Mouse (Mus musculus) embryo, embryonic 11 days (tissue): Measurements from ENCODE around the gene Itgav.
"Not testable (repeated sequence)": the region's sequence is repeated elsewhere in the genome, so short reads cannot be mapped to it uniquely, and the experiment has no call there.

ENCODE experiments used
- DNase-seq: peaks from one replicate; pipeline ENCODE4 v3.0.0-alpha.2; 2015

The Itgav gene

GRCm38 (mm10) chr2:83723921-83724826 is at the start of gene Itgav:
TSS of gene Itgav (plus strand) at chr2:83724397.
- peak; percentile 91 for DNase-seq

DNA sequence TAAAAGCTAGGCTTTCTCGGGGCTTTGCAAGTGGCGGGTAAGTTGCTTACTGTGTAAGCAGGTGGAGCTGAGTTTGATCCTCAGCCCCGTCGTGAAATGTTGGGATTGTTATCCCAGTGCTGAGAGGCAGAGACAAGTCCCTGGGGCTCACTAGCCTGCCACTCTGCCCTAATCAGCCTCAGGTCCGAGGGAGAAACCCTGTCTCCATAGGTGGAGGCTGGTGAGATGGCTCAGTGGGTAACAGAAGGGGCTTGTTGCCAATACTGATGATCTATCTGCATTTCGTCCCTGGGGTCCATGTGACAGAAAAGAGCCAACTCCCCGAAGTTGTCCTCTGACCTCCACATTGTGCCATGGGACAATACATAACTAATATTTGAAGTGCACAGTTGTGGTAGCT is 49.8 kb upstream of the Itgav start:
- no peak for DNase-seq

DNA sequence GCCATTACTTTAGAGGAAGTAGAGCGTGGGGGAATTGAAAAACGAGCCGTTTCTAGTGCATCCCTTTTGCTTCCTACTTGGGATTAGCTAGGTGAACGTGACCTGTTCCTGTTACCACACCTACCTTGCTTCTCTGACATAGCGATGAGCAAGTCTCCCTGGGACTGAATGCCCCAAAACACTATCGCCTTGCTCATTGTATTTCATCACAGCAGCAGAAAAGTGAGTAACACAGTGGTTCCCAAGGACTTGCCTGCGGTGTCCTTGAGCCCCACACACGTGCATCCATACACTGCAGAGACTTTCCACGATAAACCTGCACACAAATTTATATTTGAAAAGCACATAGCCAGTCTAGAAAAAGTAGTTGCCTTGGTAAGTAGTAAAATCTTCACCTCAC is 49.3 kb upstream of the Itgav start:
- DNase-seq = no peak

- DNase-seq = peak; percentile 14
These were observed 48.5 kb upstream of the Itgav start for GRCm38 (mm10) chr2:83675681-83676080.

DNA sequence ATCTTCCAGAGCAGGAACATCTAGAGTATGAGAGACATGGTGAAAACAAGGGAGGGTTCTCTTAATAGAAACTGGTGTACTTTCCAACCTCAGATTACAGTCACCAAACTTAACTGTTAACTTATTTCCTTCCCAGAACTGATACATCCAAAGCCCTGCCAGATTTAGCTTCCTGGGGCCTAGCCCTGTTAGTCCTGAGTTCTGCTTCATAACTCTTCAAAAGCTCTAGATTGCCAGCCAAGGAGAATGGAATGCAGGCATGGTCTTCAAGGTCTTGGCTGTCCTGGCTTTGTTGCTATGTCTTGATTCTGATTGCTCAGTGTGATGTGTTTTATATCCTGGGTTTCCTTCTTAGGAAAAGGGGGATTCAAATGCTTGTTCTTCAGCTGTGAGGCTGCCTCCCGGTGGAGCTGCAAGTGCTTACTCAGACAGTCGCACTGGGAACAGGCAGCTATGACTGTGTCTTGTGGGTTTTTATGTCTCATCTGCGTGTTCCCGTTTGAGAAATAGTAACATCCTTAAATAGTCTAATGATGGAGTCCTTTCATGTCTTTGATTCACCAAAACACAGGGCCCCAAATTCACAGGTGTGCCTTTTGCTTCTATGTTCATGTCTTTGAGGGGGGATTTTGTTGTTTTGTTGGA is 47.8 kb upstream of the Itgav start:
- no peak for DNase-seq

GRCm38 (mm10) chr2:83681332-83681731 is 42.9 kb upstream of the Itgav start:
- DNase-seq = no peak

DNA sequence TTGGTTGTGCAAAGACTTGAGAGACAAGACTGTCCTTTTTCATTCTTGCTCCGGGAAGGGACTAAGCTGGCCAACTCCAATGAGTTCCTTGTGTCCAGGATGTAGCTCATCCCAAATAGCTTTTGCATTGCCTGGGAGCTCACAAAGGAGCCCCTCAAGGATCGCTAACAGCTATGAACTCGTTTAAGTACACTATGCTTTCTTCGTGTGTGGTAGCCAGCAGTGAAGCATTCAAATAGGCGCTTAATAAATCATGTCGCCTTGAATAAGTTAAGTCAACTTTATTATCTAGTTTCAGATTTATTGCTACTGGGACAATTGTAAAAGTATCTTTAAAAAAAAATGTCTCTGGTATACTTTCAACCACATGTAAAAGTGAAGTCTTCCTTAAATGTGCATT is 42.4 kb upstream of the Itgav start:
- DNase-seq = peak; percentile 61

DNA sequence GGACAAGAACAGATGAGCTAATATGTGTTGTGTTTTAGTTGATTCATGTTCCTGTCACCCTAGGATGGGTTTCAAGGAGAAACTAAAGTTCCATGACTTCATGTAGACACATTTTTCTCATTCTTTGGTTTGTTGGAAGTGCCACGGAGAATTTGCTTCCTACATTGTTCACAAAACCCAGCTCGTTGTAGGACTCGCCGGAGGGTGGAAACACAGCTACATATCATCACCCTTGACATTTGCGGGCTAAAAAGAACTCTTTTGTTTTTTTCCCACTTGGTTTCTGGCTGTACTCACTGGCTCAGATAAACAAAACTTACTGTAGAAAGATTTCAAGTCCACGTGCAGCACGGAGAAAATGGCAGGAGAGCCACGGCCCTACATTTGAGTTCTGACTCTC is 41.9 kb upstream of the Itgav start:
- DNase-seq = no peak

DNA sequence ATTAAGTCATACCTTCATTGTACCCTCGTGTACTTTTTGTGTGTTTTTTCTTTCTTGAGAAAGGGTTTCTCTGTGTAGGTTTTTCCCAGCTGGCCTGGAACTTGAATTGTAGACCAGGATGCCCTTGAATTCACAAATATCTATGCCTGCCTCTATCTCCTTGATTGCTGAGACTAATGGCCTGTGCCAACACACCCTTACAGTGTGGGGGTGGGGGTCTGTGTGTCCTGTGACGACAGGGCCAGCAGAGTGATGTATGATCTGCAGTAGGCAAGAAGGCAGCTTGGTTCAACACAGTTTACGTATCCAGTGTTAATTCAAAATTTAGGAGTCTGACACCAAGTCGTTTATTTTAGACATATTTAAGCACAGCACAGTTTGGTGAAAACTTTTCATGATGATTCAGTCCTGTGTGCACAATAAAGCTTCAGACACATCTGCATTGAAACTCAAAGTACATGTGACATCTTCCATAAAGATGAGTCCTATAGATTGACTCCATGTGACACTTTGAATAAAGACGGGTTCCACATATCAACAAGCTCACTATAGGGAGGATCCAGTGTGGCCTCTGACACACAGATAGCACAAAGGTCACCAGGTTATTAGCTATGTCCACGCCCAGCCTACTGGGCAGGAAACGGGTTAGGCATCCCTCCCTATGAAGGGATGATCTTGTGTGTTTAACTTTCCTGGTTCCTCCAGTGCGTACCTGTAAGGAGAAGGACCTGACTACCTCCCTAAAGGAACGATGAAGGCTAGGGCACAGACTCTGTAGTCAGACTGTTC is 40.3 kb upstream of the Itgav start:
- DNase-seq = no peak

DNA sequence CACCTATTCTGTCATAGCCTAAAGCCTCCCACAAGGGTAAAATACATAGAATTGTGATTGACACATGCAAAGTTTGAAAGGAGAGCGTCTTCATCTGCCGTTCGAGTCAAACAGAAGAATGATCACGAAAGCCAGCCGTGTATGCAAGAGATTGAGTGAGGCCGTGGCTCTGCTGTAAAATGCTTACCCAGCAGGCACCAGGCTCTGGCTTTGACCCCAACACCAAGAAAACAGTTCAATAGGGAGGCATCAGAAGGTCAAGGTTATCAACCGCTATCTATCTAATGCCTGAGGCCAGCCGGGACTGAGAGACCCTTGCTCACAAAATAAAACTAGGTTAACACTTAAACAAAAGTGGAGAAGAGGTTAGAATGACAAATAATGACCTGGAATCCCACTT is 39.5 kb upstream of the Itgav start:
- DNase-seq = no peak

DNA sequence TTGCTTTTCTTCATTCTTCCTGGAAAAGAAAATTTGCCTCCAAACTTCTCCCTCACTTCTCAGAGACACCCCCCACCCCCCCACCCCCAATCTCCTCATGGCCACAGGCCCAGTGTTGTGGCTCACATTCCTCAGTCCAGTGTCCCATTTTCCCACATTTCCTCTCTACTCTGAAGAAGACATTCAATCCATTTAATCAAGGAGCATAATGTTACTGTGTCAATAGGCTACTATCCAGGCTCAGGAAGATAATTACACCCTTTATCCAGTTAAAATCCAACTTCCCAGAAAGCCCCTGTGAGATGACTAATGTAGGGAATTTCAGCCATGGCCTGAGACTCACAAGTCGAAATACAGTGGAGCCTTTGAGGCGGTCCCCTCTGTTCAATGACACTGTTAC is 33.8 kb upstream of the Itgav start:
- DNase-seq = no peak

DNA sequence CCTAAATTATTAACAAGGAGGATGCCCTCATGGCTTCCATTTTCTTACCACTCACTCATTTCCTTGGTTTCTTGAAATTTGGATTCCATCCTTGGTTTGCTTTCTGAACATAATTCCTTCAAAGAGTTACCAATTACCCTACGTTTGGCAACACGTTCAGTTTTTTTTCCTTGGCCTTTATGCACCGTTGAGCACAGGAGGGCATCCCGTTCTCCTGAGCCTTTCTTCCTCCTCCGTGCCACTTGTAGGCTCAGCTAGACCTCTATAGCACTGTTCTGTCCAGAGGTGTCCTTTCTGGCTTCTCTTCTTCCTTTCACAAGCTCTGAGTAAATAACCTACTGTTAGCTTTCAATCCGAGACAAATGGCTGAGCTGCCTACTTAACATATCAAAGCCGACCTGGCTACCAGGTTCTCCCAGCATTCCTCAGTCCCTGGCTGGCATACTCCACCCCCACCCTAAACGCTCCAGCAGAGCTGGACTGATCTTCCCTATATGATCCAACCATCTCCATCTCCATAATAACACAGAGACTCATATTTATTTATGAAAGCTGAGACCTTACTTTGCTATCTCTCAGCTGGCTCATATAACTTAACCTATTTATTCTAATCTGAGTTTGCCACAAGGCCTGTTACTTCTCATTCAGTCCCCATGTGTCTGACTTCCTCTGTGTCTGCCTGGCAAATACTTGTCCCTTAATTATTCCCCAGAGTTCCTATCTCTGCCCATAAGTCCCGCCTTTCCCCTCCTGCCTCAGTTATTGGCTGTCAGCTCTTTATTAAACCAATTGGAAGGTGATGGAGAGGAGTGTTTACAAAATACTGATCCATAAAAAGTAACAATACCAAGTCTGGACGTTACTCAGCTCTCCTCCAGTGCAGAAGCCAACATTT is 31.3 kb upstream of the Itgav start:
- DNase-seq = no peak

DNA sequence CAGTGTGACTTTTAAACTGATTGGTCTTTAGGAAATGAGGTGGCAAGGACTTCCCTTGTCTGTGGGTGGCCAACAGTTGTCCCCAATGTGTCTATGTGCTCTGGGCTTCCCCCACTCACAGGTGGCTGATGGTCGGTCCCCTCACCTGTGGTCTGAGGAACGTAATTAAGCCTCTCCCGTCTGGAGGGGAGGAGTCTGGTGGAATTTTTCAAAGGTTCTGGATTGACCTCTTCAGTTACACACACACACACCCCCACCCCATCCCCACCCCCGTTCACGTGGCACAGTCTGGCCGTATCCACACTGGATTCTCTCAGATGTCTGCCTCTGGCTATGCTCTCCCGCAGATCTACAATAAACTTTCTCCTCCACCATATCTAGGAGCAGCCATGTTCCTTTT is 30.1 kb upstream of the Itgav start:
- no peak for DNase-seq

DNA sequence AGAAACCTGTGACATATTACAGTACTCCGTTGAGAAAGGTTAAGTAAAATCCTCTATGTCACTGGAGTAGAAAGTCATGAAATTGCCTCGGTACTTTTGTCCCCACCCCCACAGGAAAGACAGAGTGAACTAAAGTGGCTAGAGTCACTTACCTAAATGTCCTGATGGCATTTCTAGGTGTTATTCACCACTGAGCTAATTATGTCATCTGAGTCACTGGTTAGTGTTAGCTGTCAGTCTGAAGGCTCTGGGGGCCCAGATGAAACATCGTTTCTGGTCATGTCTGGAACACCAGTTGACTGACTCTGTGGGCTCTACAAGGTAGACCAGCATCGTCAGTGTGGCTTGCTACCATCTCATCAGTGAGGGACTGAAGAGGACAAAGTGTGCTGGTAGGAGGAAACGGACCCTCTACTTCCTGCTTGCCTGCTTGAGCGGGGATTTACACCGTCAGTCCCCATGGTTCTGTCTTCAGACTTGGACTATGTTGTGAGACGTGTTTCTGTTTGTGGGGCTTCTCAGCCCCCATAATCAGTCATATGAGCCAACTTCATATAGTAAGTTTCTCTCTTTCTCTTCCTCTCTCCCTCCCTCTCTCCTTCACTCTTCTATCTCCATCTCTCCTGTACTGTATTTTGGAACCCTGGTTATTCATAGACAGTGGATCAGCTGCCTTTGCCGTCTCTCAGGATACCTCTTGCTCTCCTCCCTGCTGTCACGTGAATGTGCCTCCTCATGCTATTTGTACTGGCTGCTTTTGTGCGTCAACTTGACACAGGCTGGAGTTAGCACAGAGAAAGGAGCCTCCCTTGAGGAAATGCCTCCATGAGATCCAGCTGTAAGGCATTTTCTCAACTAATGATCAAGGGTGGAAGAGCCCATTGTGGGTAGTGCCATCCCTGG is 28.6 kb upstream of the Itgav start:
- DNase-seq = no peak

- DNase-seq = no peak
These were observed 25.7 kb upstream of the Itgav start for GRCm38 (mm10) chr2:83698484-83698883.

GRCm38 (mm10) chr2:83699324-83699723 is 24.9 kb upstream of the Itgav start:
- DNase-seq = no peak

GRCm38 (mm10) chr2:83700667-83701066 is 23.5 kb upstream of the Itgav start:
- DNase-seq = no peak

DNA sequence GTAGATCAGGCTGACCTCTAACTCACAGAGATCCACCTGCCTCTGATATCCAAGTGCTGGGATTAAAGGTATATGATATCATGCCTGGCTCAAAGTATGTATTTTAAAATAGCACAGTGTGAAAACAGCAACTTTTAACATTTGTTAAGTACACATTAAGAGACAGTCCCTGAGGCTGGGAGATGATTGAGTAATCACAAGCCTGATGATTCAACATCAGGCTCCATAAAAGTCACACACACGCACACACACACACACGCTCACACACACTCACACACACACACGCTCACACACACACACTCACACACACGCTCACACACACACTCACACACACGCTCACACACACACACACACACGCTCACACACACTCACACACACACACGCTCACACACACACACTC is 21.8 kb upstream of the Itgav start:
- no peak for DNase-seq

GRCm38 (mm10) chr2:83705580-83706158 is 18.5 kb upstream of the Itgav start:
- no peak for DNase-seq

DNA sequence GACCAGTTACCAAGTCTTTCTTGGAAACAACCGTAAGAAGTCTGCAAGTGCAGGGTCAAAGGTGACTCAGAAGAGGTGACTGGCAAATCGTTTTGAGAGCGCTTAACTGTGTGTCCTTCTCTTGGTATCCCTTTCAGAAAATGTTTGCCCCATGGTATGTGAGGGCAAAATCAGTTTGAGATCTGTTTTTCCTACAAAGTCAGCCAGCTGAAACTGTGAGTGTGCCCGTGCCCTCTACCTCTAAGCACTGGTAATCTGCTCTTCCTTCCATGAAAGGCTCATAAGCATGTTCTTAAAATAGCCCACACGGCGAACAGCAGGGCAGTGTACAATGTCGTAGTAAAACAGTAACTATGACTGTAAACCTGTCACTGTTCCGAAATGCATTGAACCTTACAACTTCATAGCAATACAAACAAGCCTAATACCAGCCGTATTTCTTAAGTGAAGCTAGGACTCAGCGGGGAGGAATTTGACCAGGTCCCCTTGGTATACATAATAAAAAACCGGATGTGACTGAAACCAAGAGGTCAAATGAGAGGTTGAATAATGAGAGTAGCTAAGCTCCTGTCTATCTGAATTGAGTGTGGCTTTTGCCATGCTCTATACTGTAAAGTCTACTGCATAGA is 14.2 kb upstream of the Itgav start:
- DNase-seq = peak; percentile 47

GRCm38 (mm10) chr2:83713281-83713680 is 10.9 kb upstream of the Itgav start:
- DNase-seq = not testable (repeated sequence)
